Mouse (Mus musculus) intestine, embryonic 15.5 days (tissue): ENCODE results near the gene Ice1. TPM values are rescaled to one million over a fixed set of nuclear protein-coding genes. Genes with fewer than 3 reads are reported as not detected.

Source experiments
- ATAC-seq: fragments of 200-750 bp; cut with Nextera tagmentation; 2 replicates; pipeline ENCODE4 v1.8.0; 2017; ENCODE audit warnings: moderate TSS enrichment, moderate library complexity
- H3K27ac ChIP-seq: fragments of 300-500 bp; sonication (generic); 2 replicates; pipeline ENCODE4 v1.5.1; 2015; ENCODE audit warnings: mild to moderate bottlenecking, inconsistent platforms
- H3K27me3 ChIP-seq: fragments of 300-500 bp; sonication (generic); replicated peaks from 2 replicates; pipeline ENCODE4 v1.6.1; 2015; ENCODE audit warnings: inconsistent platforms
- H3K36me3 ChIP-seq: fragments of 300-500 bp; sonication (generic); 2 replicates; pipeline ENCODE4 v1.6.1; 2015; ENCODE audit warnings: inconsistent platforms
- H3K4me1 ChIP-seq: fragments of 300-500 bp; sonication (generic); replicated peaks from 2 replicates; pipeline ENCODE4 v1.6.1; 2015; ENCODE audit warnings: inconsistent platforms
- H3K4me2 ChIP-seq: fragments of 300-500 bp; sonication (generic); replicated peaks from 2 replicates; pipeline ENCODE4 v1.6.1; 2015; ENCODE audit warnings: mild to moderate bottlenecking, inconsistent platforms
- H3K4me3 ChIP-seq: fragments of 300-500 bp; sonication (generic); replicated peaks from 2 replicates; pipeline ENCODE4 v1.5.1; 2015; ENCODE audit warnings: inconsistent platforms
- H3K9ac ChIP-seq: fragments of 300-500 bp; sonication (generic); 2 replicates; pipeline ENCODE4 v1.6.1; 2015; ENCODE audit warnings: inconsistent platforms
- H3K9me3 ChIP-seq: fragments of 300-500 bp; sonication (generic); 2 replicates; pipeline ENCODE4 v1.6.1; 2016; ENCODE audit warnings: inconsistent platforms
- WGBS: fragments of 180-500 bp; shearing (Covaris S2); methylation state at CpG from one replicate; pipeline ENCODE4 v1.1.7; 2015; 5-methylcytosine and 5-hydroxymethylcytosine counted together
- polyA plus RNA-seq: library from polyadenylated mRNA; unstranded; fragments of >200 nt; fragmentation: Nextera tagmentation; extraction: Ambion mirVana; gene quantifications from 2 replicates; pipeline ENCODE4 v1.2.1, GENCODE M21; 2015

The Ice1 gene
- polyA plus RNA-seq, 1 experiment from 2014 or later, result 14.2 TPM

- no peak for ATAC-seq
- WGBS, result 45% methylated on average over 2 of the region's 2 CpGs
- Histone ChIP-seq H3K9me3 (no peaks in the 10 kb centered on the region), H3K27me3 (no peaks in the 10 kb centered on the region), H3K9ac (no peak overlapping the region), H3K36me3 (no peaks in the 10 kb centered on the region), H3K4me1 (peaks cover 19% of the 10 kb centered on the region), H3K4me3 (no peak overlapping the region), H3K27ac (no peak overlapping the region), H3K4me2 (peak overlapping the region; percentile 67; the same call in 1 of the 2 replicates)
Observed at GRCm38 (mm10) chr13:70635591-70635990, 1.8 kb downstream of the Ice1 start.

- Histone ChIP-seq H3K4me2 (no peak overlapping the region), H3K27me3 (no peaks in the 10 kb centered on the region), H3K9ac (no peak overlapping the region), H3K4me3 (no peak overlapping the region), H3K27ac (no peak overlapping the region), H3K36me3 (no peaks in the 10 kb centered on the region), H3K4me1 (no peaks in the 10 kb centered on the region), H3K9me3 (no peaks in the 10 kb centered on the region)
- no peak for ATAC-seq
- 85% methylated on average over 4 of the region's 4 CpGs for WGBS
Observed at GRCm38 (mm10) chr13:70626416-70626815, 11.0 kb downstream of the Ice1 start.

GRCm38 (mm10) chr13:70625665-70626064, 11.8 kb downstream of the Ice1 start:
- Histone ChIP-seq H3K4me2 (no peak overlapping the region), H3K9me3 (no peaks in the 10 kb centered on the region), H3K27ac (no peak overlapping the region), H3K27me3 (no peaks in the 10 kb centered on the region), H3K4me1 (no peaks in the 10 kb centered on the region), H3K9ac (no peak overlapping the region), H3K4me3 (no peak overlapping the region), H3K36me3 (no peaks in the 10 kb centered on the region)
- WGBS, result 65% methylated on average over 1 of the region's 1 CpGs
- ATAC-seq, result no peak

- no peaks in the 10 kb centered on the region for H3K27me3 ChIP-seq
- no peaks in the 10 kb centered on the region for H3K4me1 ChIP-seq
- no peak overlapping the region for H3K4me3 ChIP-seq
- H3K27ac ChIP-seq, result no peak overlapping the region
- H3K36me3 ChIP-seq, result peaks cover 3% of the 10 kb centered on the region; the same call in 1 of the 2 replicates
- ATAC-seq, result no peak
- WGBS, result 85% methylated on average over 4 of the region's 4 CpGs
- no peak overlapping the region for H3K9ac ChIP-seq
- no peaks in the 10 kb centered on the region for H3K9me3 ChIP-seq
- no peak overlapping the region for H3K4me2 ChIP-seq
Observed at GRCm38 (mm10) chr13:70624445-70624844, 13.0 kb downstream of the Ice1 start.

GRCm38 (mm10) chr13:70622461-70623057, 14.9 kb downstream of the Ice1 start:
- Histone ChIP-seq H3K36me3 (peaks cover 5% of the 10 kb centered on the region; the same call in 1 of the 2 replicates), H3K4me3 (no peak overlapping the region), H3K27ac (no peak overlapping the region), H3K9ac (no peak overlapping the region), H3K4me2 (no peak overlapping the region), H3K27me3 (no peaks in the 10 kb centered on the region), H3K4me1 (no peaks in the 10 kb centered on the region), H3K9me3 (no peaks in the 10 kb centered on the region)
- ATAC-seq, result no peak
- 92% methylated on average over 4 of the region's 4 CpGs for WGBS

GRCm38 (mm10) chr13:70621509-70621908, 15.9 kb downstream of the Ice1 start:
- Histone ChIP-seq H3K27me3 (no peaks in the 10 kb centered on the region), H3K27ac (no peak overlapping the region), H3K9ac (no peak overlapping the region), H3K4me3 (no peak overlapping the region), H3K4me1 (no peaks in the 10 kb centered on the region), H3K9me3 (no peaks in the 10 kb centered on the region), H3K36me3 (peaks cover 9% of the 10 kb centered on the region; the same call in 1 of the 2 replicates), H3K4me2 (no peak overlapping the region)
- WGBS, result 90% methylated on average over 9 of the region's 9 CpGs
- ATAC-seq, result no peak

GRCm38 (mm10) chr13:70612837-70613236, 24.6 kb downstream of the Ice1 start:
- Histone ChIP-seq H3K4me1 (no peaks in the 10 kb centered on the region), H3K4me2 (no peak overlapping the region), H3K9ac (no peak overlapping the region), H3K9me3 (no peaks in the 10 kb centered on the region), H3K27me3 (no peaks in the 10 kb centered on the region), H3K27ac (no peak overlapping the region), H3K4me3 (no peak overlapping the region), H3K36me3 (peaks cover 38% of the 10 kb centered on the region)
- WGBS, result 80% methylated on average over 2 of the region's 2 CpGs
- no peak for ATAC-seq

- Histone ChIP-seq H3K4me2 (no peak overlapping the region), H3K27me3 (no peaks in the 10 kb centered on the region), H3K36me3 (peaks cover 28% of the 10 kb centered on the region), H3K9me3 (no peaks in the 10 kb centered on the region), H3K4me1 (no peaks in the 10 kb centered on the region), H3K4me3 (no peak overlapping the region), H3K9ac (no peak overlapping the region), H3K27ac (no peak overlapping the region)
- peak; percentile 47; the same call in 1 of the 2 replicates for ATAC-seq
- 89% methylated on average over 15 of the region's 15 CpGs for WGBS
Observed at GRCm38 (mm10) chr13:70610431-70611420, 26.7 kb downstream of the Ice1 start.

- 80% methylated on average over 3 of the region's 3 CpGs for WGBS
- no peak overlapping the region for H3K4me2 ChIP-seq
- no peak for ATAC-seq
- no peaks in the 10 kb centered on the region for H3K27me3 ChIP-seq
- no peak overlapping the region for H3K9ac ChIP-seq
- H3K36me3 ChIP-seq, result peaks cover 33% of the 10 kb centered on the region
- H3K4me1 ChIP-seq, result no peaks in the 10 kb centered on the region
- H3K9me3 ChIP-seq, result no peaks in the 10 kb centered on the region
- no peak overlapping the region for H3K4me3 ChIP-seq
- H3K27ac ChIP-seq, result no peak overlapping the region
Observed at GRCm38 (mm10) chr13:70609632-70610031, 27.8 kb downstream of the Ice1 start.

GRCm38 (mm10) chr13:70605366-70605765, 32.1 kb downstream of the Ice1 start:
- ATAC-seq, result no peak
- Histone ChIP-seq H3K9me3 (no peaks in the 10 kb centered on the region), H3K36me3 (peaks cover 43% of the 10 kb centered on the region), H3K4me3 (no peak overlapping the region), H3K4me1 (no peaks in the 10 kb centered on the region), H3K27me3 (no peaks in the 10 kb centered on the region), H3K27ac (no peak overlapping the region), H3K9ac (no peak overlapping the region), H3K4me2 (no peak overlapping the region)
- WGBS, result 94% methylated on average over 5 of the region's 5 CpGs

- Histone ChIP-seq H3K4me1 (no peaks in the 10 kb centered on the region), H3K4me2 (no peak overlapping the region), H3K27me3 (no peaks in the 10 kb centered on the region), H3K9ac (no peak overlapping the region), H3K4me3 (no peak overlapping the region), H3K36me3 (peaks cover 43% of the 10 kb centered on the region), H3K27ac (no peak overlapping the region), H3K9me3 (no peaks in the 10 kb centered on the region)
- no peak for ATAC-seq
- WGBS, result 89% methylated on average over 8 of the region's 8 CpGs
Observed at GRCm38 (mm10) chr13:70604723-70605122, 32.7 kb downstream of the Ice1 start.

- 88% methylated on average over 1 of the region's 1 CpGs for WGBS
- H3K9me3 ChIP-seq, result no peaks in the 10 kb centered on the region
- H3K36me3 ChIP-seq, result peaks cover 37% of the 10 kb centered on the region
- H3K9ac ChIP-seq, result no peak overlapping the region
- H3K27me3 ChIP-seq, result no peaks in the 10 kb centered on the region
- H3K4me3 ChIP-seq, result no peak overlapping the region
- no peak for ATAC-seq
- H3K4me2 ChIP-seq, result no peak overlapping the region
- no peak overlapping the region for H3K27ac ChIP-seq
- H3K4me1 ChIP-seq, result no peaks in the 10 kb centered on the region
Observed at GRCm38 (mm10) chr13:70601566-70601965, 35.9 kb downstream of the Ice1 start.
